Mouse (Mus musculus): ENCODE measurements around the gene Areg. TPM values are rescaled to one million over a fixed set of nuclear protein-coding genes. Genes with fewer than 3 reads are reported as not detected.

Areg gene
- total and polyA plus RNA-seq, 2 experiments: not detected

DNA sequence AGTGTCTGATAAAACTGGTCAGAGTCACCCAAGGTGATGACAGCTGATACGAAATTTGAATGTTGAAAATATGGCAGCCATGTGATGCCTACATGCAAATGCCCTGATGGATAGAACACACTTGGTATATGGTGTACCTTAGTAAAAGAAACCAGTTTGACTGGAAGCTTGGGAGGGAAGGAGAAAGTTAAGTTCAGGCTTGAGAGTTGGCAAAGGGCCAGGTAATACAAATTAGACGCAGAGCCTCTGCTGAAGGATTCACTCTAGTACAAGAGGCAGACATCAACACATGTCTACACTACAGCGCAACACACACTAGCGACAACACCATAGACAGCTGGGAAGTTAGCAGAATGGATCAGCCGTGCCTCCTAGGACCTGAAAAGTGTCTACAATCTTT lies 27.2 kb downstream of the Areg start:
- no peak overlapping the region for H3K9ac ChIP-seq (ENCODE audit: low read depth, low read length)
- no peak overlapping the region for H3K27ac ChIP-seq (replicated peaks; ENCODE audit: insufficient read depth, low read depth, low read length)
- no peaks in the 10 kb centered on the region for H3K4me1 ChIP-seq (ENCODE audit: control insufficient read depth, insufficient read depth, low read length)
- H3K4me3 ChIP-seq (ENCODE audit: insufficient read depth, low read depth, low read length): no peak overlapping the region
- no peaks in the 10 kb centered on the region for H3K79me2 ChIP-seq (ENCODE audit: control insufficient read depth, insufficient read depth, low read length)
- TF ChIP-seq CTCF (IDR thresholded peaks at IDR 0.05; ENCODE audit: low read depth, low read length): no peak
- no peak for TF ChIP-seq POLR2A (IDR thresholded peaks at IDR 0.05; ENCODE audit: extremely low read depth, insufficient read depth, low read length)
- H3K27me3 ChIP-seq (ENCODE audit: control insufficient read depth, insufficient read depth, low read length): no peaks in the 10 kb centered on the region
- no peaks in the 10 kb centered on the region for H3K36me3 ChIP-seq (ENCODE audit: control insufficient read depth, insufficient read depth, low read length)
- DNase-seq (ENCODE audit: extremely low read depth, low read depth, low spot score): no peak
- 90% methylated on average over 5 of the region's 5 CpGs for WGBS

DNA sequence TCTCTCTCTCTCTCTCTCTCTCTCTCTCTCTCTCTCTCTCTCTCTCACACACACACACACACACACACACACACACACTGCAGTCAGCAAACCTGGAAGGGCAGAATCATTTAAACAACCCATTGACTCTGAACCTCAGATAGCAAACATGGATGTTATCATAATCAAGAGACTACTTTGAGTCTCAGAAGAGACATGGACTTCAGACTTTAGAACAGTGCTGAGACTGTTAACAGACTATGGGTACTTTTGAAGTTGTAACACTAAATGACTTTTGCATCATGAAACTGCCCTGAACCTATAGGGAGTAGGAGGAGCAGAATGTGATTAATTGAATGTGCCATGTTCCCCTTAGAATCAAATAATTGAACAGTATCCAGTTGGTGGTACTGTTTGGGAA lies 37.0 kb downstream of the Areg start:
- TF ChIP-seq POLR2A (IDR thresholded peaks at IDR 0.05; ENCODE audit: extremely low read depth, insufficient read depth, low read length) (no peak), CTCF (IDR thresholded peaks at IDR 0.05; ENCODE audit: low read depth, low read length) (no peak)
- H3K79me2 ChIP-seq (ENCODE audit: control insufficient read depth, insufficient read depth, low read length): no peaks in the 10 kb centered on the region
- H3K9ac ChIP-seq (ENCODE audit: low read depth, low read length): no peak overlapping the region
- H3K4me1 ChIP-seq (ENCODE audit: control insufficient read depth, insufficient read depth, low read length): no peaks in the 10 kb centered on the region
- H3K27ac ChIP-seq (replicated peaks; ENCODE audit: insufficient read depth, low read depth, low read length): no peak overlapping the region
- DNase-seq (ENCODE audit: extremely low read depth, low read depth, low spot score): no peak
- H3K36me3 ChIP-seq (ENCODE audit: control insufficient read depth, insufficient read depth, low read length): no peaks in the 10 kb centered on the region
- H3K4me3 ChIP-seq (ENCODE audit: insufficient read depth, low read depth, low read length): no peak overlapping the region
- no peaks in the 10 kb centered on the region for H3K27me3 ChIP-seq (ENCODE audit: control insufficient read depth, insufficient read depth, low read length)

DNA sequence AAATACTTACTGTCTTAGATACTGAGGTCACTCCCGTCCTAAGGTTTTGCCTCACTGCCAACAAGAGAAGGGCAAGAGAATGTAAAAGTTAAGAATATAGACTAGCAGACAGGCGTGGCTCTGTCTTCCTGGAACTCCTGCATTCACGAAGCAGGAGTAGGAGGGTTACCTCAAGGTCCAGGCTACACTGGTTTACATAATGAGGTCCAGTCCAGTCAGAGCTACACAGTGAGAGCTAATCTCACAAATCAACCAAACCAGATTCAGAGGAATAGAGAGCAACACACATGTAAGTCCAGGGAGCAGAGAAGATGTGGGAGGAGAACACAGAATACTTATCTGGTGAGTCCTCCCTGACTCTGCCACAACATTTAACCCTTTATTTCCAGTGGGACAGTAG lies 55.2 kb downstream of the Areg start:
- TF ChIP-seq POLR2A (IDR thresholded peaks at IDR 0.05; ENCODE audit: extremely low read depth, insufficient read depth, low read length) (no peak), CTCF (IDR thresholded peaks at IDR 0.05; ENCODE audit: low read depth, low read length) (no peak)
- Histone ChIP-seq H3K9ac (ENCODE audit: low read depth, low read length) (no peak overlapping the region), H3K4me1 (ENCODE audit: control insufficient read depth, insufficient read depth, low read length) (no peaks in the 10 kb centered on the region), H3K27me3 (ENCODE audit: control insufficient read depth, insufficient read depth, low read length) (no peaks in the 10 kb centered on the region), H3K36me3 (ENCODE audit: control insufficient read depth, insufficient read depth, low read length) (no peaks in the 10 kb centered on the region), H3K4me3 (ENCODE audit: insufficient read depth, low read depth, low read length) (no peak overlapping the region), H3K79me2 (ENCODE audit: control insufficient read depth, insufficient read depth, low read length) (no peaks in the 10 kb centered on the region), H3K27ac (replicated peaks; ENCODE audit: insufficient read depth, low read depth, low read length) (no peak overlapping the region)
- WGBS: 67% methylated on average over 3 of the region's 3 CpGs
- DNase-seq (ENCODE audit: extremely low read depth, low read depth, low spot score): no peak

Other genes with a start within 250 kb of the Areg start
- gene Cxcl1, start 248.4 kb upstream of the Areg start, total RNA-seq (2014; rRNA removed): 8.2 and 9.3 TPM in 2 replicates
- 2.0 and 4.2 TPM in 2 replicates for gene Cxcl1, start 248.4 kb upstream of the Areg start, polyA plus RNA-seq (2012; rRNA removed)
- 0.07 and 0.28 TPM in 2 replicates for gene Cxcl2, start 235.7 kb upstream of the Areg start, total RNA-seq (2014; rRNA removed)
- 0.17 and 0.31 TPM in 2 replicates for gene Cxcl2, start 235.7 kb upstream of the Areg start, polyA plus RNA-seq (2012; rRNA removed)
- gene Mthfd2l, start 208.5 kb upstream of the Areg start, total RNA-seq (2014; rRNA removed): 7.8 and 9.9 TPM in 2 replicates
- 6.3 and 6.4 TPM in 2 replicates for gene Mthfd2l, start 208.5 kb upstream of the Areg start, polyA plus RNA-seq (2012; rRNA removed)
- gene Epgn, start 112.1 kb upstream of the Areg start, total RNA-seq (2014; rRNA removed): not detected in 2 replicates
- gene Epgn, start 112.1 kb upstream of the Areg start, polyA plus RNA-seq (2012; rRNA removed): not detected in 2 replicates
- 0.13 and 0.18 TPM in 2 replicates for gene Ereg, start 65.0 kb upstream of the Areg start, total RNA-seq (2014; rRNA removed)
- gene Ereg, start 65.0 kb upstream of the Areg start, polyA plus RNA-seq (2012; rRNA removed): 0.05 and 0.07 TPM in 2 replicates